Mouse (Mus musculus): Measurements from ENCODE around the gene Pcgf1. TPM values are rescaled to one million over a fixed set of nuclear protein-coding genes. Genes with fewer than 3 reads are reported as not detected.

Gene Pcgf1
- polyA plus RNA-seq, 1 experiment from 2014 or later = 46.5 TPM

DNA sequence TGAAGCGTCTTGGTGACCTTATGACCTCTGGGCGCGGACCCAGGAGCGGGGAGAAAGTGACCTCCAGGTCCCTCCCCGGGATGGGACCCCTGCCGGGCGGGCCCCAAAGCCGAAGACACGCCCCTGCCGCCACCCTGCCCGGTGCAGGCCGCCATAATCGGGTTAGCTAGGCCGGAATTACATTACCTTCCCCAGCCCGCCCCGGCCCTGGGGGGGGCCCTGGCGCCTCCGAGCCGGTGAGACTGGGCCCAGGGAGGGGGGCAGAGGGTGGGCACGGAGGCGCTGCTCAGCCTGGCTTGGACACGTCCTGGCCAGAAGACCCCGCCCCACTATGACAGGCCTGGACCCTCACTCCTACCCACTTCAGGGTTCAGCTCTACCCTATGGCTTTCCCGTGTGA is 6.4 kb upstream of the Pcgf1 start:
- Histone ChIP-seq H3K4me3 (replicated peaks; ENCODE audit: low read length) (no peak overlapping the region), H3K4me2 (ENCODE audit: low read length) (no peak overlapping the region), H3K27ac (ENCODE audit: low read length) (no peak overlapping the region), H3K4me1 (replicated peaks; ENCODE audit: control insufficient read depth, insufficient read depth, low read length) (peaks cover 18% of the 10 kb centered on the region), H3K36me3 (ENCODE audit: control insufficient read depth, insufficient read depth) (no peaks in the 10 kb centered on the region), H3K27me3 (replicated peaks; ENCODE audit: control insufficient read depth, insufficient read depth, low read length) (peaks cover 80% of the 10 kb centered on the region), H3K9me3 (ENCODE audit: control insufficient read depth, low read length) (no peaks in the 10 kb centered on the region), H3K9ac (replicated peaks; ENCODE audit: low read depth, low read length) (no peak overlapping the region)
- ATAC-seq = no peak
- WGBS = 1% methylated on average over 23 of the region's 24 CpGs

DNA sequence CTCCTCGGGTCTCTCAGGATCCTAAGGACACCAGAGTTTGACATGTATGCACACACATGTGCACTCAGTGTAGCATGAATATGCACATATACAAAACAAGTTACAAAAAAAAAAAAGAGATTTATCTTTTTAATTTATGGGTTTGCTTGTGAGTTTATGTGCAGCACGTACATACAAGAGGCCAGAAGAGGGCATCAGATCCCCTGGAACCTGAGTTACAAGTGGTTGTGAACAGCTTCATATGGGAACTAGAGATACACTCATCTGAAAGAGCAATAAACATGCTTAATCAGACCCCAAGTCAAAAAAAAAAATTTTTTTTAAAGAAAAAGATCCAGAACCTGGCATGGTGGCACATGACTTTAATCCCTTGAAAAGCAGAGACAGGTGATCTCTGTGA is 2.7 kb upstream of the Pcgf1 start:
- H3K36me3 ChIP-seq (ENCODE audit: control insufficient read depth, insufficient read depth) = no peaks in the 10 kb centered on the region
- H3K4me3 ChIP-seq (replicated peaks; ENCODE audit: low read length) = no peak overlapping the region
- H3K4me2 ChIP-seq (ENCODE audit: low read length) = no peak overlapping the region
- H3K27ac ChIP-seq (ENCODE audit: low read length) = no peak overlapping the region
- H3K9me3 ChIP-seq (ENCODE audit: control insufficient read depth, low read length) = no peaks in the 10 kb centered on the region
- H3K27me3 ChIP-seq (replicated peaks; ENCODE audit: control insufficient read depth, insufficient read depth, low read length) = peaks cover 51% of the 10 kb centered on the region
- H3K4me1 ChIP-seq (replicated peaks; ENCODE audit: control insufficient read depth, insufficient read depth, low read length) = peaks cover 27% of the 10 kb centered on the region
- no peak for ATAC-seq
- no peak overlapping the region for H3K9ac ChIP-seq (replicated peaks; ENCODE audit: low read depth, low read length)
- 25% methylated on average over 2 of the region's 2 CpGs for WGBS

- H3K27me3 ChIP-seq (replicated peaks; ENCODE audit: control insufficient read depth, insufficient read depth, low read length) = peaks cover 40% of the 10 kb centered on the region
- peak; percentile 94 for ATAC-seq
- H3K9me3 ChIP-seq (ENCODE audit: control insufficient read depth, low read length) = no peaks in the 10 kb centered on the region
- H3K4me3 ChIP-seq (replicated peaks; ENCODE audit: low read length) = peak overlapping the region; percentile 85
- H3K36me3 ChIP-seq (ENCODE audit: control insufficient read depth, insufficient read depth) = peaks cover 8% of the 10 kb centered on the region
- H3K4me2 ChIP-seq (ENCODE audit: low read length) = peak overlapping the region; percentile 84
- peaks cover 21% of the 10 kb centered on the region for H3K4me1 ChIP-seq (replicated peaks; ENCODE audit: control insufficient read depth, insufficient read depth, low read length)
- WGBS = 0% methylated on average over 46 of the region's 46 CpGs
- H3K9ac ChIP-seq (replicated peaks; ENCODE audit: low read depth, low read length) = peak overlapping the region; percentile 88
- H3K27ac ChIP-seq (ENCODE audit: low read length) = peak overlapping the region; percentile 94
These were observed 722 bp downstream of the Pcgf1 start for GRCm38 (mm10) chr6:83078324-83078858.

DNA sequence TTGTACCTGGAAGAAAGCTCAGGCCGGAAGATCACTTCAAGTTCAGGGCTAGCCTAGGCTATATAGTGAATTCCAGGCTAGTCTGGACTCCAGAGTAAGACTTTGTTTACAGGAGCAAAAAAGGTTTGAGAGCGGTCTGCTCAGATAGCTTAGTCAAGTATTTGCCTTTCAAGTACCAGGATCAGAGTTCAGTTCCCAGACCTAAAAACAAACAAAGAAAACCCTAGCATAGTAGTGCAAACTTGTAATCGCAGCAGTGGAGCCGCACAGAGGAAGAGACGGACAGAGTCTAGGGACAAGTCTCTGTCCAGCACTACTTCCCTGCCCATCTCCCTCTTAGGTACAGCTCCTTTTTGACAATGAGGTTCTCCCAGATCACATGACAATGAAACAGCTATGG is 2.5 kb downstream of the Pcgf1 start:
- Histone ChIP-seq H3K27ac (ENCODE audit: low read length) (no peak overlapping the region), H3K4me2 (ENCODE audit: low read length) (no peak overlapping the region), H3K9me3 (ENCODE audit: control insufficient read depth, low read length) (no peaks in the 10 kb centered on the region)

GRCm38 (mm10) chr6:83083497-83083896 is 5.8 kb downstream of the Pcgf1 start:
- Histone ChIP-seq H3K27ac (ENCODE audit: low read length) (no peak overlapping the region), H3K36me3 (ENCODE audit: control insufficient read depth, insufficient read depth) (peaks cover 8% of the 10 kb centered on the region), H3K9ac (replicated peaks; ENCODE audit: low read depth, low read length) (no peak overlapping the region), H3K4me1 (replicated peaks; ENCODE audit: control insufficient read depth, insufficient read depth, low read length) (peaks cover 14% of the 10 kb centered on the region), H3K4me3 (replicated peaks; ENCODE audit: low read length) (no peak overlapping the region), H3K4me2 (ENCODE audit: low read length) (no peak overlapping the region), H3K27me3 (replicated peaks; ENCODE audit: control insufficient read depth, insufficient read depth, low read length) (peaks cover 48% of the 10 kb centered on the region), H3K9me3 (ENCODE audit: control insufficient read depth, low read length) (no peaks in the 10 kb centered on the region)
- no peak for ATAC-seq
- 6% methylated on average over 5 of the region's 5 CpGs for WGBS

More for the DNA sequence above, 2.5 kb downstream of the Pcgf1 start:
- WGBS = 95% methylated on average over 5 of the region's 5 CpGs
- no peak overlapping the region for H3K9ac ChIP-seq (replicated peaks; ENCODE audit: low read depth, low read length)
- H3K36me3 ChIP-seq (ENCODE audit: control insufficient read depth, insufficient read depth) = peaks cover 8% of the 10 kb centered on the region
- no peak for ATAC-seq
- peaks cover 39% of the 10 kb centered on the region for H3K27me3 ChIP-seq (replicated peaks; ENCODE audit: control insufficient read depth, insufficient read depth, low read length)
- H3K4me3 ChIP-seq (replicated peaks; ENCODE audit: low read length) = no peak overlapping the region
- peaks cover 21% of the 10 kb centered on the region for H3K4me1 ChIP-seq (replicated peaks; ENCODE audit: control insufficient read depth, insufficient read depth, low read length)

- H3K36me3 ChIP-seq (ENCODE audit: control insufficient read depth, insufficient read depth) = peaks cover 8% of the 10 kb centered on the region
- H3K4me2 ChIP-seq (ENCODE audit: low read length) = no peak overlapping the region
- H3K4me3 ChIP-seq (replicated peaks; ENCODE audit: low read length) = no peak overlapping the region
- no peak overlapping the region for H3K27ac ChIP-seq (ENCODE audit: low read length)
- no peak for ATAC-seq
- no peaks in the 10 kb centered on the region for H3K9me3 ChIP-seq (ENCODE audit: control insufficient read depth, low read length)
- H3K27me3 ChIP-seq (replicated peaks; ENCODE audit: control insufficient read depth, insufficient read depth, low read length) = peaks cover 56% of the 10 kb centered on the region
- H3K4me1 ChIP-seq (replicated peaks; ENCODE audit: control insufficient read depth, insufficient read depth, low read length) = peaks cover 7% of the 10 kb centered on the region
- H3K9ac ChIP-seq (replicated peaks; ENCODE audit: low read depth, low read length) = no peak overlapping the region
- WGBS = 2% methylated on average over 6 of the region's 6 CpGs
These were observed 6.8 kb downstream of the Pcgf1 start for GRCm38 (mm10) chr6:83084477-83084876.

GRCm38 (mm10) chr6:83086121-83087035 is 8.7 kb downstream of the Pcgf1 start, which contains the start of gene Lbx2:
Gene Lbx2 (plus strand): TSS chr6:83086367.
- Histone ChIP-seq H3K9ac (replicated peaks; ENCODE audit: low read depth, low read length) (no peak within 1 kb of the TSS), H3K4me3 (replicated peaks; ENCODE audit: low read length) (no peak within 1 kb of the TSS), H3K36me3 (ENCODE audit: control insufficient read depth, insufficient read depth) (peaks cover 4% of the 10 kb centered on the region), H3K4me1 (replicated peaks; ENCODE audit: control insufficient read depth, insufficient read depth, low read length) (no peaks in the 10 kb centered on the region; the same call in 1 of the 2 replicates), H3K27ac (ENCODE audit: low read length) (no peak within 1 kb of the TSS), H3K4me2 (ENCODE audit: low read length) (no peak within 1 kb of the TSS), H3K27me3 (replicated peaks; ENCODE audit: control insufficient read depth, insufficient read depth, low read length) (peaks cover 65% of the 10 kb centered on the region), H3K9me3 (ENCODE audit: control insufficient read depth, low read length) (no peaks in the 10 kb centered on the region)
- 3% methylated on average over 41 of the region's 42 CpGs for WGBS
- ATAC-seq = no peak

GRCm38 (mm10) chr6:83087205-83087925 is 9.7 kb downstream of the Pcgf1 start:
- no peaks in the 10 kb centered on the region for H3K9me3 ChIP-seq (ENCODE audit: control insufficient read depth, low read length)
- no peak overlapping the region for H3K9ac ChIP-seq (replicated peaks; ENCODE audit: low read depth, low read length)
- ATAC-seq = no peak
- H3K4me1 ChIP-seq (replicated peaks; ENCODE audit: control insufficient read depth, insufficient read depth, low read length) = no peaks in the 10 kb centered on the region; the same call in 1 of the 2 replicates
- H3K27me3 ChIP-seq (replicated peaks; ENCODE audit: control insufficient read depth, insufficient read depth, low read length) = peaks cover 64% of the 10 kb centered on the region
- no peak overlapping the region for H3K4me3 ChIP-seq (replicated peaks; ENCODE audit: low read length)
- H3K27ac ChIP-seq (ENCODE audit: low read length) = no peak overlapping the region
- H3K36me3 ChIP-seq (ENCODE audit: control insufficient read depth, insufficient read depth) = no peaks in the 10 kb centered on the region; the same call in 1 of the 2 replicates
- no peak overlapping the region for H3K4me2 ChIP-seq (ENCODE audit: low read length)
- under 1% methylated on average over 47 of the region's 47 CpGs for WGBS

GRCm38 (mm10) chr6:83087926-83088260 is 10.2 kb downstream of the Pcgf1 start:
- WGBS = 2% methylated on average over 9 of the region's 9 CpGs
- Histone ChIP-seq H3K9me3 (ENCODE audit: control insufficient read depth, low read length) (no peaks in the 10 kb centered on the region), H3K36me3 (ENCODE audit: control insufficient read depth, insufficient read depth) (no peaks in the 10 kb centered on the region), H3K27ac (ENCODE audit: low read length) (no peak overlapping the region), H3K27me3 (replicated peaks; ENCODE audit: control insufficient read depth, insufficient read depth, low read length) (peaks cover 59% of the 10 kb centered on the region), H3K9ac (replicated peaks; ENCODE audit: low read depth, low read length) (no peak overlapping the region), H3K4me1 (replicated peaks; ENCODE audit: control insufficient read depth, insufficient read depth, low read length) (no peaks in the 10 kb centered on the region; the same call in 1 of the 2 replicates), H3K4me2 (ENCODE audit: low read length) (no peak overlapping the region), H3K4me3 (replicated peaks; ENCODE audit: low read length) (no peak overlapping the region)
- no peak for ATAC-seq
